Mouse (Mus musculus): ENCODE measurements at regions not wholly inside any gene's neighbourhood (a gene's known extent, or its start where the extent isn't known, plus 50 kb on each side); places are given as distances from the start of the nearest gene placed in this dataset.

- DNase-seq, result no peak
These were observed 73.9 kb upstream of the Tnp1 start for GRCm38 (mm10) chr1:73089636-73090035.

- DNase-seq, result no peak
These were observed 72.8 kb upstream of the Tnp1 start for GRCm38 (mm10) chr1:73088494-73088893.

GRCm38 (mm10) chr1:73084946-73085345 is 69.2 kb upstream of the Tnp1 start:
- no peak for DNase-seq

- no peak for DNase-seq
These were observed 67.7 kb upstream of the Tnp1 start for GRCm38 (mm10) chr1:73083396-73083795.

GRCm38 (mm10) chr1:73079518-73079917 is 63.8 kb upstream of the Tnp1 start:
- no peak for DNase-seq

- no peak for DNase-seq
These were observed 61.4 kb upstream of the Tnp1 start for GRCm38 (mm10) chr1:73077156-73077555.

- DNase-seq, result peak; percentile 92
These were observed 60.1 kb upstream of the Tnp1 start for GRCm38 (mm10) chr1:73075699-73076373.

GRCm38 (mm10) chr1:73075159-73075558 is 59.5 kb upstream of the Tnp1 start:
- no peak for DNase-seq

GRCm38 (mm10) chr1:73074525-73074924 is 58.8 kb upstream of the Tnp1 start:
- DNase-seq, result peak; percentile 82

- no peak for DNase-seq
These were observed 56.7 kb upstream of the Tnp1 start for GRCm38 (mm10) chr1:73072237-73072904.

- DNase-seq, result no peak
These were observed 54.4 kb upstream of the Tnp1 start for GRCm38 (mm10) chr1:73070126-73070525.

All from cerebellum, adult 9-11 months (tissue).